Comparison of ENCODE assay signal across 13 mouse cellular contexts in genomic region chr6:28989433-28989832, GRCm38 (mm10).
DNase-seq lines count a peak whose midpoint lies in the region; ATAC-seq lines count a peak whose summit lies in the region.
"Had no signal": no experiment of that assay in that cellular context is flagged by ENCODE, and none has a peak within 500 bp of the region (broad histone marks: within the 10 kb centered on the region; RNA-seq: fewer than 3 reads in every experiment).

No protein-coding gene starts in this region.

- ATAC-seq in megakaryocyte, adult 5-6 weeks (ENCODE audit: poor library complexity, severe bottlenecking): no peak
- ATAC-seq: midbrain, embryonic 13.5 days had no signal

- peaks cover 34% of the 10 kb centered on the region for H3K27me3 ChIP-seq in megakaryocyte, embryonic 14.5 days (replicated peaks)

- H3K4me1 ChIP-seq in megakaryocyte, embryonic 14.5 days: peaks cover 7% of the 10 kb centered on the region
- H3K4me1 ChIP-seq: embryonic facial prominence, embryonic 15.5 days had no signal

- DNase-seq in heart, adult 11 months: peak; percentile 61
- no peak for DNase-seq in heart, postnatal 36 days
- peak; percentile 51 for DNase-seq in cerebellum, adult 8-10 months
- DNase-seq in layer of hippocampus, adult 8-10 months (ENCODE audit: low spot score in 2 of 2): peak; percentile 38 to 52
- DNase-seq in kidney, adult 18-20 months: no peak
- DNase-seq: gastrocnemius, postnatal 36 days; lung, postnatal 36 days had no signal

- peaks cover 3% of the 10 kb centered on the region; the same call in 1 of the 2 replicates for H3K9me3 ChIP-seq in megakaryocyte, embryonic 14.5 days
- H3K9me3 ChIP-seq: embryonic facial prominence, embryonic 15.5 days; limb, embryonic 12.5 days had no signal

- H3K36me3 ChIP-seq in megakaryocyte, embryonic 14.5 days (replicated peaks; ENCODE audit: low read length): no peaks in the 10 kb centered on the region
- H3K36me3 ChIP-seq: embryonic facial prominence, embryonic 15.5 days; heart, embryonic 12.5 days; limb, embryonic 12.5 days; midbrain, embryonic 13.5 days had no signal

- H3K4me3 ChIP-seq in megakaryocyte, embryonic 14.5 days (replicated peaks): peak overlapping the region; percentile 60
- H3K4me3 ChIP-seq: embryonic facial prominence, embryonic 15.5 days; heart, embryonic 12.5 days; limb, embryonic 12.5 days; midbrain, embryonic 13.5 days had no signal

- intact Hi-C loops in heart, postnatal 36 days (cut with DNase I): no loop called here

Comparison
In these comparisons a context has a peak if more than half of its experiments do, and no peak if none do; other contexts are left out.
1. DNase-seq: peak in heart, adult 11 months (single experiment), cerebellum, adult 8-10 months (single experiment) and layer of hippocampus, adult 8-10 months (2 of 2); none in heart, postnatal 36 days (0 of 2) and kidney, adult 18-20 months (single experiment).